Mouse (Mus musculus): Measurements from ENCODE around the gene Dzank1.

The Dzank1 gene

GRCm38 (mm10) chr2:144465876-144466575, 61.2 kb downstream of the Dzank1 start:
- no peak for DNase-seq

GRCm38 (mm10) chr2:144464799-144465760, 62.1 kb downstream of the Dzank1 start:
- DNase-seq, result no peak

GRCm38 (mm10) chr2:144464182-144464581, 63.0 kb downstream of the Dzank1 start:
- no peak for DNase-seq

DNA sequence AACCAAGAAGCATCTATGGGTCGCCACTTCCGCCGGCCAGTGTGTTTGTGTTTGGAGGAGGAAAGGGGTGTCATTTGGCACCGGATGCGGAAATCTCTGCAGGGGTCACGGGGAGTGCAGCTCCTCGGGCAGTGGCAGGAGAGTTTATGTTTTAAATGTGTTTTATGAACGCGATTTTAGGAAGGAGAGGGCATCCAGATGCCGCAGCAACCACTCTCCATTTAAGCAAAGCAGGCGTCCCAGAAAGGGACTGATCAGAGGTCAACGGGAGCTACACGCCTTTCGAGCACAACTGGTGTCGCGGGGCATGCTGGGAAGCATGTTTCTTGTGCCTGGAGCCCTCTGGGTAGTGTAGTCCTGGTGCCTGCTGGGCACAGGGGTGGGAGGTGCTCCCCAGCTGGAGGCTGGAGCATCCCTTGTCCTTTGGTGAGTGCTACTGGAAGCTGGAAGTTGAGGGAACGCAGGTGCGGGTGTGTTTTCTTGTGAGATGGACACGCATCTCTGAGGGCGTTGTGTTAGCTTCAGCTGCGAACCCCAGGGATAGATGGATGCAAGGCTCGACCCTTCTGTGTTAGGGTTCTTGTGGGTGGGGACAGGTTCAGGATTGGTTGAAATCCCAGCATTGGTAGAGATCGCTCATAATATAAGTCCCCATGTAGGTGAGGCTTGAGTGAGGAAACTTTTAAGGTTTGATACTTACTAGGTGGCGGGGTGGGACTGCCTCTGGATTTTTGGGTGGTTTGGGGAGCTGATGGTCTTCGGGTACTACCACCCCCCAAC, 68.0 kb downstream of the Dzank1 start:
- DNase-seq, result peak; percentile 83

- peak; percentile 10 for DNase-seq
Observed at GRCm38 (mm10) chr2:144458355-144458754, 68.9 kb downstream of the Dzank1 start.

- peak; percentile 81 for DNase-seq
Observed at GRCm38 (mm10) chr2:144452364-144453008, 74.7 kb downstream of the Dzank1 start.

DNA sequence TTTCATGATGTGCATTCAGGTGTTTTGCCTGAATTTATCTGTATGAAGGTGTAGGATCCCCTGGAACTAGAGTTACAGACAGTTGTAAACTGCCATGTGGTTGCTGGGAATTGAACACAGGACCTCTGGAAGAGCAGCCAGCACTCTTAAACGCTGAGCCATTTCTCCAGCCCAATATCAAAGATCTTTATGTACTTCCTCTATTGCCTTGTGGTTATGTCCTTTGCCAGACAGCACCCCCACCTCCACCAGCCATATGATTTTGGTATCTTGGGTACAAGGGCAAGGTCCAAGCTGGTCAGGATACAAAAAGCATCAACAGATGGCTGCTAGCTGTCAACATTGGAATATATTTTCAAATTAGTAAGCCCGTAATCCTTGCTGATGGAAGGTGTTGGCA, 76.8 kb downstream of the Dzank1 start:
- no peak for DNase-seq

DNA sequence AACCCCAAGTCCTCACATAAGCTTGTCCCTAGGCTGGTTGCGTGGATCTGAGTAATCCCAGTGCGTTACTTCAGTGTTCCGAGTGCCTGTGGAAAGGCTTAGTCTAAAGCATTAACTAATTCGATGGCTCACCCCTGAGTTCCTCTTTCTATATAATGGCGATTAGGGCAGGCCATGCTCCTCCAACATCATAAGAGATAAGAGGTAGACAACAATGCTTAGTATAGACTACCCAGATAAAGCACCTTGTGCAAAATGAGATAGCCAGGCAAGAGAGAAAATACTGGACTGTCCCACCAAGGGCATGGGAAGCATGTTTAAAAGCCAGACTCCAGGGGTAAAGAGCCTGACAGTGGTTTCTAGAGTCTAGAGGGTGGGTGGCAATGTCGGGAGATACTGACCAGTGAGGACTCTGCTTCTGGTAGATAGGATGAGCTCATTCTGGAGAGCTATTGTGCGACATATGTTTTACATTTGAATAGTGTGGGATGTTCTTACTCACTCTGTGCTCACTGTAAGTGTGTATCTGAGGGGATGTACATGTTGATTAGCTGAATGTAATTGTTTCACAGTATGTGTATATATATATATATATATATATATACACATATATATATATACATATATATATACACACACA, 80.7 kb downstream of the Dzank1 start:
- DNase-seq, result no peak

DNA sequence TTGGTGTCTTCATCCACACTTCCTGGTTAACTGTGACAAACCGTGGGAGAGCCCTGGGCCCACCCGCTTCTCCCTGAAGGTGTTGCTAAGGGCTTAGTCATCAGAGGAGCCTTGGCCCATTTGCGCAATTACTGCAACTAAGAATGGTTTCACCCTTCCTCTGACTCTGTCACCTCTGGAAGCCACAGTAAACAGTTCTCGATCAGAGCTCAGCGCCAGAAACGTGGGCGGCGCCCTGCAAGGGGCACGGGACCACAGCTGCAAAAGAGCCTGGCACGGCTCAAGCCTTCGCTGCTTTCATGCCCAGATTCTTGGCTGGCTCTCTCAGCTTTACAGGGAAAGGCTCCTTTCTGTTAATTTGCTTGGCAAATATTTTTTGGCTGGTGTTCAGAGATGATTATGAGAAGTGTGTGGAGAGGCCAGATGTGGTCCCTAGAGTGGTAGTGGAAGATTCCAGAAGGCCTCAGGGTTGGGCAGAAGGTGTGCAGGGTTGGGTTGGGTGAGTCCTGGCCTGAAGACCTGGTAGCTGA, 85.8 kb downstream of the Dzank1 start:
- no peak for DNase-seq

DNA sequence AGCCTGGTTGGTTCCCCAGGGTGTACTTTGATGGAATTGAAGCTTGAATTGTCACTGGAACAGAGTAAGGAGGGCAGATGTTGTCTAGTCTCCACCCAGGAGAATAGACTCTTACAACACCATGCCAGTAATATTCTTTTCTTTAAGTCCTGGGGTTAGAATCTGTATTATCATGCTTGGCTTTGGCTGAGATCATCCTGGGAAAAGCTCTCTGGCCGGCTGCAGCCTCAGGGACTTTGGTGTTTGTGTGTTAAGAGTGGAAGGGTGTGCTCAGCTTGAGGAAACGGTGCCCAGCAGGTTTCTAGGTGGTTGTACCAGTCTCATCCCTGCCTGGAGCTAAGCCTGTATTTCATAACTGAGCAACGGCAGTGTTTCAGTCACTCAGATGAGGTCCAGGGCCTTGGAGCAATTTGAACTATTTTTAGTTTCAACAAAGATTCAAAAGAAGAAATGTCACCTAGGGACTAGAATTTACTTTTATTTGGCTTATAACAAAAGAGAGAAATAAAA, 88.0 kb downstream of the Dzank1 start:
- no peak for DNase-seq

- peak; percentile 39 for DNase-seq
Observed at GRCm38 (mm10) chr2:144438424-144438823, 88.8 kb downstream of the Dzank1 start.

DNA sequence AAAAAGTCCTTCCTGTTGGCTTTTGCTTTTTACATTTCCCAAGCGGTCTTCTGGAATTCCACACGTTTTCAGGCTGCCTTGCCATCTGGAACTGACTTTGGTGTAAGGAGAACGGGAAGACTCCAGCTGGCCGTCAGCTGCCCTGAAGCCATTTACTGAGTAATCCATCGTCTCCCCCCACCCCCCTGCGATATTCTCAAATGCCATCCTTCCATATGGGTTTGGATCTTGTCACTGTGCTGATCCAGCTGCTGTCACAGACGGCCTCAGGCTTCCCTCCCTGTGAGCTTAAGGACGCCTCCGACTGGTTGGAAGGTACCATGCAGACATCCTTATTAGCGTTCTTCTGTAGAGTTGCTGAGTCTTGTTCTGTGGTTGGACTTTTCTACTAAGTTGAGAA, 91.5 kb downstream of the Dzank1 start:
- DNase-seq, result no peak

DNA sequence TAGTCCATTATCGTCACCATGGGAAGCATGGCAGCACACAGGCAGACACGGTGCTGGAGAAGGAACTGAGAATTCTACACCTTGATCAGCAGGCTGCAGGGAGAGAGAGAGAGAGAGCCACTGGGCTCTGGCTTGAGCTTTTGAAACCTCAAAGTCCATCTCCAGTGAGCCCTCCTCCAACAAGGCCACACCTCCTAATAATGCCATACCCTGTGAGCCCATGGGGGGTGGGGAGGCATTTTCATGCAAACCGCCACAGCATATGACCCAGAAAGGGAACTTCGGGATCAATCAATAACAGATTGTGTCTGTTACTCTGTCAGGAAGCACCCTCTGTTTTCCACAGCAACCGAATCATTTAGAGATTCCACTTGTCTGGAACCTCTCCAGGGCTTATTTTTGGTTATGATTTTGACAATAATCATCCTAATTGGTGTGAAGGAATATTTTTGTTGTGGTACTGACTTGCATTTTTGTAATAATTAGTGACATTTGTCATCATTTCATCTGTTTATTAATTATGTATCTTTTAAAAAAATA, 95.9 kb downstream of the Dzank1 start:
- DNase-seq, result no peak

- no peak for DNase-seq
Observed at GRCm38 (mm10) chr2:144429171-144429570, 98.0 kb downstream of the Dzank1 start.

GRCm38 (mm10) chr2:144428659-144429058, 98.6 kb downstream of the Dzank1 start:
- no peak for DNase-seq

- DNase-seq, result no peak
Observed at GRCm38 (mm10) chr2:144427852-144428251, 99.4 kb downstream of the Dzank1 start.

GRCm38 (mm10) chr2:144425761-144426160, 101.5 kb downstream of the Dzank1 start:
- DNase-seq, result no peak

- no peak for DNase-seq
Observed at GRCm38 (mm10) chr2:144422094-144422675, 105.0 kb downstream of the Dzank1 start.
